Mouse (Mus musculus): ENCODE measurements around the gene Psmd2.

DNA sequence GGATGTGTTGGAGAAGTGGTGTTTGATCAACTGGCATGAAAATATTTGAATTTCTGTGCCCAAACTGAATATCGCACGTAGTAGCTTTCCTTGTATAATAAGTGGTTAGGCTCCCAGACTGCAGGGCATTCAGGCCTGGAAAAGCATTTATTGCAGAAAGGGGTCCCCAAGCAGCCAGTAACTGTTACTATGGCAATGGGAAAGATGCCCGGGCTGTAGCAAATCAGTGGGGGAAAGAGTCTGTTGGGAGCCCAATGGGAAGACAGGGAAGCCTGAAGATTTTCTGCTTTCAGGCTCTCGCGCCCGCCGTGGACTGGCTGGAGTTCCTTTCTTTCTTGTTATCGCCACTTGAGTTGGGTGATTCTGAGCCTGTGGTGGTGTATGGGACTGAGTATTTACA, 13.1 kb upstream of the Psmd2 start:
- TF ChIP-seq POLR2A (IDR thresholded peaks at IDR 0.05; ENCODE audit: insufficient read depth, low read length) = no peak
- no peak for TF ChIP-seq CTCF (IDR thresholded peaks at IDR 0.05; ENCODE audit: low read depth, low read length)

Data from ES-Bruce4 (cell line).